Mouse (Mus musculus): Measurements from ENCODE around the gene Carnmt1.
A peak's percentile ranks its signal among the peaks of the same experiment; 100 is the strongest.

- peak; percentile 21 for TF ChIP-seq CTCF (IDR thresholded peaks at IDR 0.05; ENCODE audit: low read depth)
- TF ChIP-seq EP300 (optimal IDR thresholded peaks at IDR 0.05), result no peak
Measured at GRCm38 (mm10) chr19:18663904-18664303, 6.7 kb upstream of the Carnmt1 start.
